Mouse (Mus musculus): ENCODE data around the gene Perm1.

GRCm38 (mm10) chr4:156169129-156169528 lies 46.5 kb upstream of the Perm1 start:
- TF ChIP-seq EP300 (IDR thresholded peaks at IDR 0.05; ENCODE audit: low read depth) = no peak
- no peak for TF ChIP-seq CTCF (IDR thresholded peaks at IDR 0.05; ENCODE audit: low read depth)

Data from heart, postnatal 0 days (tissue).